Mouse (Mus musculus) lung, adult 18-20 months (tissue): Measurements from ENCODE around the gene Tedc1.
"Not testable (repeated sequence)": the region's sequence is repeated elsewhere in the genome, so short reads cannot be mapped to it uniquely, and the experiment has no call there.

ENCODE experiments used
- DNase-seq, 2 experiments: peaks; one replicate each; pipeline ENCODE4 v3.0.0; 2022; ENCODE audit warnings: mixed read lengths in 2 of 2

Tedc1 gene

GRCm38 (mm10) chr12:113155076-113155771, 997 bp upstream of the Tedc1 start:
- DNase-seq, result peak; percentile 76 to 83

- peak in 1 of 2 experiments; percentile 53 for DNase-seq
These were observed 314 bp downstream of the Tedc1 start for GRCm38 (mm10) chr12:113156540-113156929.

GRCm38 (mm10) chr12:113157002-113157401, 781 bp downstream of the Tedc1 start:
- DNase-seq, result no peak

GRCm38 (mm10) chr12:113157521-113157920, 1.3 kb downstream of the Tedc1 start:
- no peak for DNase-seq

GRCm38 (mm10) chr12:113157971-113158370, 1.8 kb downstream of the Tedc1 start:
- no peak for DNase-seq

- no peak for DNase-seq
These were observed 7.4 kb downstream of the Tedc1 start for GRCm38 (mm10) chr12:113163561-113164006.

GRCm38 (mm10) chr12:113168031-113168536, 11.9 kb downstream of the Tedc1 start:
- DNase-seq, result no peak

GRCm38 (mm10) chr12:113176960-113177725, 20.9 kb downstream of the Tedc1 start:
- DNase-seq, result no peak

GRCm38 (mm10) chr12:113181020-113181419, 24.8 kb downstream of the Tedc1 start:
- no peak for DNase-seq

- no peak for DNase-seq
These were observed 28.7 kb downstream of the Tedc1 start for GRCm38 (mm10) chr12:113184945-113185344.

- no peak for DNase-seq
These were observed 29.4 kb downstream of the Tedc1 start, which contains the start of gene Tmem121 for GRCm38 (mm10) chr12:113185442-113186291. Gene Tmem121 (plus strand): TSS chr12:113185930.

- no peak for DNase-seq
These were observed 30.2 kb downstream of the Tedc1 start for GRCm38 (mm10) chr12:113186326-113187010.

GRCm38 (mm10) chr12:113187011-113187375, 30.8 kb downstream of the Tedc1 start:
- DNase-seq, result no peak

- peak; percentile 62 to 72 for DNase-seq
These were observed 31.5 kb downstream of the Tedc1 start for GRCm38 (mm10) chr12:113187584-113188295.

- no peak for DNase-seq
These were observed 32.3 kb downstream of the Tedc1 start for GRCm38 (mm10) chr12:113188349-113189055.

- no peak for DNase-seq
These were observed 37.2 kb downstream of the Tedc1 start for GRCm38 (mm10) chr12:113193423-113193822.

GRCm38 (mm10) chr12:113199132-113199531, 42.9 kb downstream of the Tedc1 start:
- DNase-seq, result not testable (repeated sequence)

- no peak for DNase-seq
These were observed 45.1 kb downstream of the Tedc1 start for GRCm38 (mm10) chr12:113201301-113201700.

GRCm38 (mm10) chr12:113202008-113202407, 45.8 kb downstream of the Tedc1 start:
- no peak for DNase-seq

- DNase-seq, result no peak
These were observed 47.3 kb downstream of the Tedc1 start for GRCm38 (mm10) chr12:113203522-113203921.
